Mouse (Mus musculus) cerebellum, adult 18-20 months (tissue): ENCODE data around the gene Noxa1.
A peak's percentile ranks its signal among the peaks of the same experiment; 100 is the strongest.

Source experiments
- DNase-seq, 2 experiments: peaks; one replicate each; pipeline ENCODE4 v3.0.0; 2021

Noxa1 gene

DNA sequence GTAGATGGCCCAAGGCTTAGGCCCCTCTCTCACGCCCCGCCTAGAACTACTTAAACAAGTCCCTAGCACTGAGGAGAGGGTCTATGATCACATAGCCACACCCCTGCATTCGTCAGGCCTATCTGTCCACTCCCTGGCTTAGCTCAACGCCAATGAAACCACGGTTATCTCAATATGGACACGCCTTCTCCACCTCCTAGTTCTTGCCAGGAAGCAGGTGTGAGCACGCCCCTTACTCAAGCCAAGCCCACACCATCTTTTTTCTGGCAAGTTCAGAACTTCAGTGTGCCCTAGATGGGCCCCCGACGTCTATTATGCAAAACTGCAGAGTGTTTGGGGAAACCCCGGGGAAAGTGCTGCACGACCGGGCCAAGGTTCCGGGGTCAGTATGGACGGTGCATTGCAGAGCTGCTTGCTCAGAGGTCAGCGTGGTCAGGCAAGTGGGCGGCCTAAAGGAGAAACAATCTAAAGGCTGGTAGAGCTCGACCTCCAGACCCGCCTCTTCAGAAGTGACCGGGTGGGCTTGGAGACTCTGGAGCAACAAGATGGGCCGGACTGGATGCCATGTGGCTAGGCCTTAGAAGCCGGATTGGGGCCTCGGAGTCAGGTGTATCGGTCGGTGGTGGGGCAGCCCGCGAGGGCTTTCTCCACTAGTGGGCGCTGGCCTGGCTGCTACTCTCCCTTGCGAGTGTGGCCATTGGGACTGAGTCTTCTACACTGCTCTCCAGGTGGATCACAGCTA lies at the start of gene Noxa1:
Noxa1 (minus strand) TSS at position 41 of the 742 bp plus-strand sequence.
- no peak for DNase-seq

DNA sequence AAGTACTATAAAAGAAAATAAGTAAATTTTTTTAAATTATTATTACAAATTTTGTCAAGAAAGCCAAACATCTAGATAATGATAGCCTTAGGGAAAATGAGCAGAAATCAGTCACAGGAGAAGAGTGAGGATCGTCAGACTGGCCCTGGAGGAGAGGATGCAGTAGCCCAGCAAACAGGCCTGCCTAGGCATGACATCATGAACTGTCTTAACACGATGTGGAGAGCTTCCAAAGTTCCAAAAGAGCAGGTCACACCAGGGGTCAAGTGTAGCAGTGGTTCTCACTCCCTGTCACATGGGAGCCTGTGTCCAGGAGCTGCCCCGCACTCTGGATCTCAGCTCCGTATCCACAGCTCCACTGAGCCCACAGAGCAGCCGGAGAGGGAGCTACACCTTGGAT lies 47.0 kb upstream of the Noxa1 start:
- DNase-seq: no peak

DNA sequence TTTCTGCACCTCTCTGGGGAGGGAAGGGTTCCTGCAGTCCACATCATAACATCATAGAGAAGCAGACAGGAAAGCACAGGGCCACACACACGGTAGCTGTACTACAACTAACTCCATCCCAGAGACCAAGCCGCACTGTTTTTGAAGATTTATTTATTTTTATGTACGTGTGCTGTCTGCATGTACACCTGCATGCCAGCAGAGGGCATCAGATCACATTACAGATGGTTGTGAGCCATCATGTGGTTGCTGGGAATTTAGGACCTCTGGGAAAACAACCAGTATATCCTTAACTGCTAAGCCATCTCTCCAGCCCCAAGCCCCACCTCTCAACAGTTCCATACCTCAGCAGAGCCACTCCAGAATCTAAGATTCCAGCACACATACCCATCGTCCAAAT lies 46.2 kb upstream of the Noxa1 start:
- DNase-seq: no peak

DNA sequence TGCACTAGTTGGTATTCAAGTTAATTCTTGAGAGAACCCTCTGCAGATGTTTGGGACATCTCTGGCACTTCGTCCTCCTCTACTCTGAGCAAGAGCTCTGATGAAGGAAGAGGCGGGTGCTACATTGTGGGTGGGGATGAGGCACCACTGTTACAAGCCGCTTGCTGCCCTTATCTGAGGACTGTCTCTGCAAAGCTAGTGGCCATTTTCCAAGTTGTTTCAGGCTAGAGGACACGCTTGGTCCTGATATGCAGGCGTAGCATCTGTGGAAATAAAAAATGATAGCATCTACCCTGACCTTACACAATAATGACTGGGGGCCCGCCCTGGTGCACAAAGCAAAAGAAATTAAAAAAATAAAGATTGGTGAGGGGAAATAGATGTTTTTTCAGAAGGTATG lies 42.9 kb upstream of the Noxa1 start:
- DNase-seq: no peak

DNA sequence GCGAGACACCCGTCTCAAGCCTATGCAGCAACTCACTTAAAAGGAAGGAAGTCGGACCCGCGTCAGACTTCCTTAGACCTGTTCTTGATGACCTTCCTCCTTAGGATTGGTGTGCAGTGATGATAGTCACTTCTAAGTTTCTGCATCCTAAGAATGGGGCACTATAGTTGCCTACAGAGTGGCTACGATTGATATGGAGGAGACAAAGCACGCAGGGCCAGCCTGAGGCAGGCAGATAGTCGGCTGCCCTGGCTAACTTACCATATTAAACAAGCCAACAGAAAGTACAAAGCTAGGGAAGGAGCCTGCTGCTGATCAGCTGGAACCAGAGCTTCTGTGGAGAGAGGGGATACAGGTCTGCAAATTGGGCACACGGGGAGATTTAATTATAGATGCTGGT lies 36.7 kb upstream of the Noxa1 start:
- no peak for DNase-seq

DNA sequence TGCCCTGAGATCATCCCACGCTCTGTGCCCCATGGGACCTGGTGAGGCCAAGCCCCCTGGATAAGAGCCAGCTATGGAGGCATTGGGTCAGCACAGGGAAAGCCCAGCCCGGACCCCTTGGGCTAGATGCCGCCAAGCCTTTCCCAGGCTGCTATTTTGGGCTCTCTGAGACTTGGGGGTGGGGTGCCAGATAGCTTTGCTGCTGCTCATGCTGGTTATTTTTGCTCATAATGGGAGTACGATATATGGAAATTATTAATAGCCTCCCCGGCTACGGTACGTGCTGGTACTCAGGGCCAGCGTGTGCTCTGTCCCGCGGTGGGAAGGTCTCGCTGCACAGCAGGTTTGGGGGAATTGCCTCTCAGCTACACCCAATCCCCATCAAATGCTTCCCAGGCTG lies 33.1 kb upstream of the Noxa1 start:
- no peak for DNase-seq

DNA sequence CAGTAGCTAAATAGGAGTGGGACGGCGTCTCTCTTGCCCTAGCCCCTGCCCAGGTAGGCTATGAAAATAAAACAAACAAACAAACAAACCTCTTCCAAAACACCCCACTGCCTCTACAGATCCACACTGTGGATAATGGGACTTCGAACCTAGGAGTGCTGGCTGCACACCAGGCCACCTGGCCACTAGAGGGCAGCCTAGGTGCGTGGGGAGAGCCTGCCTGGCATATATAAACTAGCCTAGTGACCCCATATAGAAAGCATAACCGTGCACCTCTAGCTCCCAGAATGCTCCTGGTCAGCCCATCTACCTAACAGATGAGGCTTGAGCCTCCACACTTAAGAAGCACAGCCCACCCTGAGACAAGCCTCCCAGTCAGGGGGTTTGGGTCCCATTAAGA lies 32.3 kb upstream of the Noxa1 start:
- DNase-seq: peak; percentile 36 to 46

DNA sequence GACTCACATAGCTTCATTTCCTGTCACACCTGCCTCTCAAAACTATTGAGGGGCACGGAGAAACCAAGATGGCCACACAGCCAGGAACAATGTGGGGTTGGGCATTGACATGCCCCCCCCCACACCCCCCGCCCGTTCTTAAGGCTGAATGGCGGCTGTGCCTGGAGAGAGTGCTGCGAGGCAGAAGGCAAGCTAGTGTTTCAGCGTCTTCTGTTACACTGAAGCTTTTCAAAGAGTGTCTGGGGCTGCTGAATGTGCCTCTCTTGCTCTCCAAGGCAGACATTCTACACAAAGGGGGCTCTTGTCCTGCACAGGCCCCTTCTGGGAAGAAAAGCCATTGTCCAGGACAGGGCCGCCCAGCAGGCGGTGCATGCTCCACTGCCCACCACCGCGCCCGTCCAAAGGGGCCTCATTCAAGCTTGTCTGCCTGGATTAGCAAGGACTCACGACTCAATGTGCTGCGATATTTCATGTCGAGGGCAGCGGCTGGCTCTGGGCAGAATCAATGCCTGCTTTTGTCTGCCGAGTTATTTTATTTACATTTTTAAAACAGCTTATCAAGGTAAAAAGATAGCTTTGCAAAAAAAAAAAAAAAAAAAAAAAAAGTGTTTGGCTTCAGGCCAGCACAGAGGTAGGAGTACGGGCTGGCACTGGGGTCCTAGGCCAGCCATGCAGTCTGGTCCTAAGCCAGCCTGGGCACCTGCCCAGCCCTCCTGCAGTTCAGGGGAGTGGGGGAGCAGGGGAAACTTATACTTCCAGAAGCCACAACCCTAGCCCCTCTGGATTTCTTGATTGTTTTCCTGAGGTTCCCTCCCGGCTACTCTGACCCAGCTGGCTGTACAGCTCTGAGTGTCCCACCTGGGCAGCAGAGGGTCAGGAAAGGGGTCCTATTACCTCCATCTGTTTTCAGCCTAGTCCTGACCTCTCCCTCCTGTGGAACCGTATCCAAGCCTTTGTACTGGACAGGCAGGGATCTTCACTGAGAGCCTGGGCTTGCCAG lies 31.4 kb upstream of the Noxa1 start:
- peak in 1 of 2 experiments; percentile 6 for DNase-seq

DNA sequence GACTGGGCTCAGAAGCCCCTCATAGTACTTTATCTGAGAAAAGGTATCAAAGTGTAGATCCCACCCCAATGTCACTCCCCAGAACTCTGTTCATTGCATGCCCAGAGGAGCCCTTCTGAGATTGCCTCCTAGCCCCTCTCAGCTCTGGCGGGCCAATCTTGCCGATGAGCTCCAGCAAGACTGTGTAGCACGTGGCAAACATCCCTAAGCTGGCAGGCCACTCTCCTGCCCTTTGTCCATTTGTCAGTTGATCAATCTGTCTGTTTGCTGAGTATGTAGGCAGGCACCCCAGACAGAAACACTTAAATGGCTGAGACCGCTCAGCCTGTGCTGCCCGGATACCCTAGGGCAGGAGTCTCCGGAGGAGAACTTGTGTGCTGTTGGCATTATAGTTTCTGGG lies 30.2 kb upstream of the Noxa1 start:
- DNase-seq: no peak

DNA sequence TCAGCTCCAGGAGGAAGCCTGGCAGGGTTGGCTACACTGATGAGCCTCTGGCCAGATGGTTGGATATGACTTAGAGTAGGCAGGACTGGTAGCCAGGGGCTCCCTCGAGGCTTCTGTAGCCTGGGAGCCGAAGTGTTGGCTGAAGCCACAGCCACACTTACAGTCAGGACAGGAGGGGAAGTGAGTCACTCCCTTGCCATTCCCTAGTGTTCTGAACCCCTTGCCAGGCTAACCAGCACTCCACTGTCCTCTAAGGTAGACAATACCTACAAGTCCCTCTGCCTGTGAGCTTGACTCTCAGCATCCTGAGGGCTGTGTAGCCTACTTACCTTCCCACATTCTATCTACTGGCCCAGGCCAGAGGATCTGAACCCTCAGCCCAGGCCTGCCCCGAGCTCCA lies 29.5 kb upstream of the Noxa1 start:
- DNase-seq: no peak

DNA sequence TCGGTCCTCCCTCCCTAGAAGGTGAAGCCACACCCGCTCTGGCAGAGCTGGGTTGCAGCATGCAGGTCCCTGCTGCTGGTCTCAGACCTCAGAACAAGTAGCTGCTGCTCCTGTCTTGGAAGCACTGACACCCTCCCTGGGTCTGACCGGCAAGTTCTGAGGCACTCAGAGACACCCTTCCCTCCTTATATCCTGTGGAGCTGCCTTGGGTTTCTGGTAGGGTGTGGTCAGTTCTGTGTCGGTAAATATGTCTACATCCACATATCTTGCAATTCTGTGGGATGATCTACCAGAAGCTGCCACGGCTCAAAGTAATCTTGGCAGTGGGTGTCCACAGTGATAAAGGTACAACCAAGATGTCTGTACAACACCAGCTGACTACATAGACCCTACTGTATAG lies 28.6 kb upstream of the Noxa1 start:
- DNase-seq: no peak

DNA sequence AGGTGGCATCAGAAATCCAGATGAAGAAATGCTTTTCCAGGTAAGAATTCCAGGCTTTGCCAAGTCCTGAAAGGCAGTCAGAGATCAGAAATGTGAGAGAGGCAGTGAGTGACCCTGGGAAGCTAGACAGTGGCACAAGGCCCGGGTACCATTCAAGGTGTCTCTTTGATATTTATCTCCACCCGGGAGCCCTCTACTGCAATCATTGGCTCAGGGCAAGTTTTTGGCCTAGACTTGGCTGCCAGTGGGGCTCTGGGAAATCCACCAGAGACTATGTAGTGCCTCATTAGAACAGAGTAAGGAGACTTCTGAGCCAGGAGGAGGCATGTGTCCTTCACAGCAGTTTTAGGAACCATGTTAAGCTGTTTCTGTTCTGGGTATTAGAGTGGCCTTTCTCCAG lies 27.7 kb upstream of the Noxa1 start:
- no peak for DNase-seq

DNA sequence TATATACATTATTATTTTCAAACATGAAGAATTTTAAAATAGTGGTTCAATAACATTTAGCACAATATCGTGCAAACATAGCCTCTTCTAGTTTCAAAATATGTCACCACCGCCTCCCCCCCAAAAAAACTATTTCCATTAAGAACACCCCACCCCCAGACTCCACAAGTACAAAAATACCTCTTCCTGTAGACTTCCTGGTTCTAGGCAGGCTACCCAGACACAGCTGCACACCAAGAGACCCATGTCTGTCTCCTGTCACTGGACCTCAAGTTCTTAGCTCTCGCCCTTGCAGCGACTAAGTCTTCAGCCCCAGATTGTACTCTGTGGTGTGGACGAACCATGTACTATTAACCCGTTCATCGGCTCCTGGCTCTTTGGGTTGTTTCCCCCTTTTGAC lies 26.0 kb upstream of the Noxa1 start:
- no peak for DNase-seq

DNA sequence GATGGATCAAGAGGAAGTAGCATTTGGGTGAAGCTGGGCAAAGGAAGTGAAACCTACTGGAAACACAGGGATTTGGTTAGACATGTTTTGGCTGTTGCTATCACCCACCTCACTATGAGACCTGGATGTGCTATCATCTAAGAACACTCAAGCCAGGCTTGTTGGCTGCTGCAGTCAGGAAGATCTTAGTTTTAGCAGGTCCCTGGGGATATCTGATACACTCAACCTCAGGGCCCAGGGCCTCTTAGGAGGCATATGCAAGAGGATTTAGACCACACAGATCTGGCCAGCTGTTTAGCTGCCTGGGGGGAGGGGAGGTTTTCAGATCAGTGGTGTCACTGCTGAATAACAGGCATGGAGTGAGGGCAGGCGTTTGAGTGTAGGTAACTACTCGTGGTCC lies 20.5 kb upstream of the Noxa1 start:
- DNase-seq: no peak

DNA sequence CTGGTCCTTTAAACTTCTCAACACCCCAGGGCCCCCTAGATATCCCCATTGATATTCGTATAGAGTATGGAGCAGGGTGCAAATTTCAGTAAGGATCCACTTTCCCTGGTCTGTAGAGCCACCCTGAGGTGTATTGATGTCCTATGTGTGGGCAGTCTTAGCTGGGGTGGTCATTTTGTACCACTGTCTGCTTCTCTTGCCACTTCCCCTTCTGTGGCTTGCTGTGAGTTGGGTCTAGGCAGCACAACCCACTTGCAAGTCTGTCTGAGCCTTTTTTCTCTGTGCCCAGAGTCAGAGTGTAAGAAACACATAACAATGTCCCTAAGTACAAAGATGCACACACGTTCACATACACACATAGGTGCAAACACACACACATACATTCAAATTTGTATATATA lies 19.4 kb upstream of the Noxa1 start:
- DNase-seq: no peak

DNA sequence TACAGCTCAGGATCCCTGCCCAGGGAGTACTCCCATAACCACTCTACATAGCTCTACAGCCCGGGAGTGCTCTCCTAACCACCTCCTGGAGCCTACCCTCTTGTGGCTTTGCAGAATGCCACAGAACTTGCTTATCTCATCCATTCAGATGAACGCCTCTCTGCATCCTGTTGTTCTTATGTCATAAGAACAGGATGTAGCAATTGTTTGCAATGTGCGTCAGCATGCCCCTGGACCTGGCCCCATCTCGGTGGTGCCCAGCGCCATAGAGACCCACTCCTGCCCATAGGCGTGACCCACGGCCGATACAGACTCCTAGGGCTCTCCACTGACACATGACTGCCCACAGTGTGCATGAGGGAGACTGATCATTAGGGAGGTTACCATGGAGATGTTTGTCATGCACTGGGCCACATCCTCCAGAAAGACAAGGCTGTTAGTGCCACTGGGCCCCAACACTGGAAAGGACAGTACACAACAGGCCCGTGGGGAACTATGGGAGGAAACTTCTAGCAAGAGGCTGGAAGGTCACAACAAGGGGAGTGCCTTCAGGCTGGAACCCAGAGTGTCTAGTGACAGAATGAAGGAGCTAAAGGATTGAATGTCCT lies 16.3 kb upstream of the Noxa1 start:
- DNase-seq: no peak

DNA sequence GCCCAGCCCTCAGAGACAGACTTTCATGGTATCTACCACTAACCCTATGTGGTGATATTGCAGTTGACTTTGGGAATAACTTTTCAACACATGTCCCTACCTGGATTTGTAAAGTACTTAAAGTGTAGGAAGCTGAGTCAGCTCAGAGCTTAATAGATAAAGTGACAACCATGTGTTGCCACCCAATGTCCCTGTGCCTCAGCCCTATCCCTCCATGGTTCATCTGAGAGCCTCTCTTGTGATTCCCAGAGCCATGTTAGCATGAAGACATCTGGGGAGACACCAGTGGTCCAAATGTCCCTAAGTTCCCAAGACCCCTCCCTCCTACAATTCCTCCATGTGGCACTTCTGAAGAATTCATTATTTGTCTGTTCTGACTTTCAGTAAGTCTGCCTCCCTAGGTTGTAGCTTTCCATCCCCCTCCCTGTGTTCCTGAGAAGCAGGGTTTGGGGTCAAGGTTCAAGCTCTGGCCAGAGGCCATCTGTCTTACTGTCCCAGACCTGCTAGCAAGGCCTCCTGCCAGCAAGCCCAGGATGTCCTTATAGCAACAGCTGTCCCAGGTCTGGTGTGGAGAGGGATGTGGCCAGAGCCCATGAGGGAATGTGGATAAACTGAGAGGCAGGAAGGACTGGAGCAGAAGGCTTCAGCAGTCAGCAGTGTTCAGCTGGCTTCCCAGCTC lies 15.7 kb upstream of the Noxa1 start:
- no peak for DNase-seq

DNA sequence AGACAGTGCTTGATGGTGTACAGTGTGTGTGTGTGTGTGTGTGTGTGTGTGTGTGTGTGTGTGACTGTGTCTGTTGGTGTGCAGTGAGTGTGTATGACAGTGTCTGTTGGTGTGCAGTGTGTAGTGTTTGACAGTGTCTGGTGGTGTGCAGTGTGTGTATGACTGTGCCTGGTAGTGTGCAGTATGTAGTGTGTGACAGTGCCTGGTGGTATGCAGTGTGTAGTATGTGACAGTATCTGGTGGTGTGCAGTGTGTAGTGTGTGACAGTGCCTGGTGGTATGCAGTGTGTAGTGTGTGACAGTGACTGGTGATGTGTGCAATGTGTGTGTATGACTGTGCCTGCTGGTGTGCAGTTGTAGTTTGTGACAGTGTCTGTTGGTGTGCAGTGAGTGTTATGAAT lies 14.5 kb upstream of the Noxa1 start:
- no peak for DNase-seq

DNA sequence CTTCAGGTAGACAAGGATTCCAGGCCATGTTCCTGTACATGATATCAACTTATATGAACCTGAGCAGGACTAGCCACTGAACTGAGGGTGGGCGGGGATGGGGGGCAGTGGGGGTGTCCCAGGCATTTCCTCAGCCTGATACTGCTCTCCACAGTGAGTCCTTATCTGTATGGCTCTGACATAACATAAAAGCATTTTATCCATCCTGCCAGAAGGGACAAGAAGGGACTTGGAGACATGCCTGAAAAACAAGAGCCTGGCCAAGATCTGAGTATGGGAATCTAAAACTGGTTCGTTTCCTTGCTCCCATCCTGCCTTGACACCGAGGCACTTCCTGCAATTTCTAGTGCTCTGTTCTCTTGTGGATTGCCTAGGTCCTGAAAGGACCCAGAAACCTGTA lies 11.1 kb upstream of the Noxa1 start:
- no peak for DNase-seq

DNA sequence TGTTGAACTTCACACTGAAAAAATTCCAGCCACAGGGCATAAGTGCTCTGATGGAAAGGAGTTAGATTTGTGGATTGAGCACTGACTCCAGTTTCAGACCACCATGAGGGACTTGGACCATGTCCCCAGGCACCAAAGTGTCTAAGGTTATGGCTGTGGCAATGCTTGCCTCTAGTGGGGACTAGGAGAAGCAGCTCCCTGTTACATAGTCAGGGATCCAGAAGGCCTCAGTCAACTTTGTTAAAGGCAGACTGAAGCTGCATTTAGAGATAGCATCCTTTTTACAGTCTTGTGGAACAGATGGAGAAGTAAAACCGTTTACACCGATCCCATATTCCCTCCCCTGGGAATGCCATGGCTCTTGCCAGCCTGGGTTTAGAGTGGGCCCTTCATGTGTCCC lies 9.2 kb upstream of the Noxa1 start:
- DNase-seq: no peak

DNA sequence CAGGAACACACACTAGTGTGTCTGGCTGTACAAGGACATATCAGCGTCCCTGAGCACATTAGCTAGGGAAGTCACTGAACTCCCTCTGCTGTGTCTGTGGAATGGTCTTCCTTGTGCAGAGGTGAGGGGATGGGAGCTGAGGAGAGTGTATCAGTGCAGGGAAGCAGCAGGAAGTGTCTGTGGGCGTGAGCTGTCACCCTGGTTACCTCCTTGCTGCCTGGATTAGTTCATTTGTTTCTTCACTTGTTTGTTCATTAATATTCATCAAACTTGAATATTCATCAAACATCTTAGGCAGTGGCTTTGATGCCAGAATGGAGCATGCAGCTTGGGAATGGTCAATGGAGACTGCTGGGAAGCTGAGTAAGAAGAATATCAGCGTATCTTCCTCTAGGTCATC lies 4.8 kb upstream of the Noxa1 start:
- no peak for DNase-seq

DNA sequence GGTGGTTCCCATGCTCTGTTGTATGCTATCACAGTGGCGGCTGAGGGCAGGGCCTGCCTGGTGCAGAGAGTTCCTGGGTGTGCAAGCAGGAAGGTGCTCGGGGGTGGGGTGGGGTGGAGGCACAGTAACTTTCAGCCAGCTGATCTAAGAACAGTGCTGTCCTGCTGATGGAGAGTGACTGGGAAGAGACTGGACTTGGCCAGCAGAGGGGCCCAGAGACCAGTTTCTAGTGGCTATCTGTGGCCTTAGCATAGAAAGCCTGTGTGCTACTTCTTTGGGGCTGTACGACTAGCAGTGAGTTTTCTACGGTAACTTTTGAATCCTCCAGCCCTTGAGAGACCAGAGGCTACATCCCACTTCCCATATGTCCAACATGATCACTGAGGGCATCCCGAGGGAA lies 4.0 kb upstream of the Noxa1 start:
- peak; percentile 5 to 24 for DNase-seq

DNA sequence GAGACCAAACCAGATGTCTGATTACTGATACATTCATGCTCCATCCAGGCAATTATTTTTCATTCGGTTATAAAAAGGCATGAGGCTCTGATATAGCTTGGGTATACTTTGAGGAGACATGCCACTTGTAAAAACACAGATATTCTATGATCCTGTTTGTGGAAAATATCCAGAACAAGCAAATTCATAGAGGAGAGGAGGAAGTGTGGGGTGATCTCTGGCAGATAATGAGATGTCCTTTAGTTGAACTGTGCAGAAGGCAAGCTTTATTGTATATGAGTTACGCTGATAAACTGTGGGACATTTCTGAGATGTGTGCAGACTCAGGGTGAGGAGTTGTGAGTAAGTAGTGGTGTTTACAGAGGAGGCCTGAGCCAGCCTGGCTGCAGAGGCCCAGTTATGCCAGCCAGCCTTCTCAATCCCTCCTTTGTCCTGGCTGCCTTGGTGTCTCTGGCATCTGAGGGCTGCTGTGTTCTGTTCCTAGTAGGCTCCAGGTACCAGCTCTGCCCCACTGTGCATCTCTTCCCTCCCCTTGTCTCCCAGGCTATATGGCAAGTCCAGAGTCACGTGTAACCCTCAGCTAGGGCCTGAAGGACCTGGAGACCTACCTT lies 3.2 kb upstream of the Noxa1 start:
- DNase-seq: no peak
